ENCODE assay signal across 26 mouse cellular contexts in genomic region chr2:35760867-35761266, GRCm38 (mm10).
A peak's percentile ranks its signal among the peaks of the same experiment; 100 is the strongest.
DNase-seq lines count a peak whose midpoint lies in the region; ATAC-seq lines count a peak whose summit lies in the region.
"Had no signal": no experiment of that assay in that cellular context is flagged by ENCODE, and none has a peak within 500 bp of the region (broad histone marks: within the 10 kb centered on the region; RNA-seq: fewer than 3 reads in every experiment).

No protein-coding gene starts in this region.

- H3K27ac ChIP-seq in forebrain, embryonic 13.5 days, result peak overlapping the region; percentile 45
- H3K27ac ChIP-seq in forebrain, embryonic 11.5 days (ENCODE audit: low read depth, low read length), result no peak overlapping the region
- H3K27ac ChIP-seq in midbrain, embryonic 14.5 days (replicated peaks; ENCODE audit: low read depth, low read length), result 0 out of 2 replicates have a peak overlapping the region, but pooled peaks have one; percentile 42
- no peak overlapping the region for H3K27ac ChIP-seq in midbrain, embryonic 13.5 days
- peak overlapping the region; percentile 82 for H3K27ac ChIP-seq in forebrain, embryonic 15.5 days (replicated peaks)
- H3K27ac ChIP-seq: embryonic facial prominence, embryonic 13.5 days; kidney, postnatal 0 days; liver, embryonic 14.5 days; macrophage had no signal

- no peak for DNase-seq in forebrain, embryonic 11.5 days (ENCODE audit: low spot score)
- DNase-seq in midbrain, embryonic 14.5 days, result peak; percentile 25
- DNase-seq in kidney, postnatal 25 days, result no peak
- no peak for DNase-seq in testis, postnatal 10 days (ENCODE audit: low spot score)
- DNase-seq: adrenal gland, postnatal 10 days; cerebellum, adult 11 months; cerebellum, adult 9-11 months; gastrocnemius, postnatal 14 days; heart, postnatal 14 days; kidney, adult 8-10 months; liver; lung, adult 2 months; lung, postnatal 10 days; spleen, adult 18-20 months; thymus, adult 18-20 months had no signal

- 0 out of 2 replicates have a peak, but pooled peaks have one; percentile 37 for ATAC-seq in forebrain, embryonic 13.5 days
- no peak for ATAC-seq in forebrain, embryonic 11.5 days (replicated peaks; ENCODE audit: low FRiP score)
- no peak for ATAC-seq in midbrain, embryonic 14.5 days (ENCODE audit: low FRiP score, low TSS enrichment)
- ATAC-seq in midbrain, embryonic 13.5 days, result no peak
- ATAC-seq in forebrain, embryonic 15.5 days (replicated peaks), result peak; percentile 55
- ATAC-seq: intestine, embryonic 16.5 days; midbrain, embryonic 16.5 days; Patski had no signal

- H3K4me2 ChIP-seq in forebrain, embryonic 13.5 days, result no peak overlapping the region
- H3K4me2 ChIP-seq in forebrain, embryonic 11.5 days (ENCODE audit: low read depth, low read length, severe bottlenecking), result no peak overlapping the region
- no peak overlapping the region for H3K4me2 ChIP-seq in midbrain, embryonic 14.5 days (ENCODE audit: low read length)
- no peak overlapping the region for H3K4me2 ChIP-seq in midbrain, embryonic 13.5 days (replicated peaks)
- H3K4me2 ChIP-seq in forebrain, embryonic 15.5 days (replicated peaks), result no peak overlapping the region
- H3K4me2 ChIP-seq: embryonic facial prominence, embryonic 13.5 days had no signal

- peaks cover 18% of the 10 kb centered on the region for H3K4me1 ChIP-seq in forebrain, embryonic 13.5 days
- no peaks in the 10 kb centered on the region for H3K4me1 ChIP-seq in forebrain, embryonic 11.5 days (replicated peaks; ENCODE audit: control insufficient read depth, insufficient read depth, low read length)
- peaks cover 4% of the 10 kb centered on the region for H3K4me1 ChIP-seq in midbrain, embryonic 14.5 days (ENCODE audit: control insufficient read depth, insufficient read depth, low read length)
- H3K4me1 ChIP-seq in midbrain, embryonic 13.5 days (replicated peaks), result peaks cover 12% of the 10 kb centered on the region; the same call in 1 of the 2 replicates
- H3K4me1 ChIP-seq in forebrain, embryonic 15.5 days, result peaks cover 21% of the 10 kb centered on the region
- H3K4me1 ChIP-seq: embryonic facial prominence, embryonic 13.5 days had no signal

- no peak overlapping the region for H3K4me3 ChIP-seq in forebrain, embryonic 13.5 days
- H3K4me3 ChIP-seq in forebrain, embryonic 11.5 days (ENCODE audit: low read depth, low read length), result no peak overlapping the region
- H3K4me3 ChIP-seq in midbrain, embryonic 14.5 days (replicated peaks; ENCODE audit: low read depth, low read length), result no peak overlapping the region
- no peak overlapping the region for H3K4me3 ChIP-seq in midbrain, embryonic 13.5 days (replicated peaks)
- H3K4me3 ChIP-seq in forebrain, embryonic 15.5 days, result no peak overlapping the region
- H3K4me3 ChIP-seq: embryonic facial prominence, embryonic 13.5 days; myocyte had no signal

- H3K9ac ChIP-seq in forebrain, embryonic 13.5 days, result no peak overlapping the region
- H3K9ac ChIP-seq in forebrain, embryonic 11.5 days (ENCODE audit: low read length), result no peak overlapping the region
- H3K9ac ChIP-seq in midbrain, embryonic 14.5 days (replicated peaks; ENCODE audit: low read length), result no peak overlapping the region
- no peak overlapping the region for H3K9ac ChIP-seq in midbrain, embryonic 13.5 days (replicated peaks)
- no peak overlapping the region for H3K9ac ChIP-seq in forebrain, embryonic 15.5 days (replicated peaks)
- H3K9ac ChIP-seq: embryonic facial prominence, embryonic 13.5 days; liver, embryonic 14.5 days had no signal

- no peaks in the 10 kb centered on the region for H3K27me3 ChIP-seq in forebrain, embryonic 13.5 days
- H3K27me3 ChIP-seq in forebrain, embryonic 11.5 days (ENCODE audit: control insufficient read depth, insufficient read depth, low read length), result no peaks in the 10 kb centered on the region
- H3K27me3 ChIP-seq in midbrain, embryonic 14.5 days (ENCODE audit: control insufficient read depth, insufficient read depth, low read length), result no peaks in the 10 kb centered on the region
- no peaks in the 10 kb centered on the region for H3K27me3 ChIP-seq in midbrain, embryonic 13.5 days
- no peaks in the 10 kb centered on the region for H3K27me3 ChIP-seq in forebrain, embryonic 15.5 days
- H3K27me3 ChIP-seq: embryonic facial prominence, embryonic 13.5 days; Patski had no signal

- no peaks in the 10 kb centered on the region for H3K36me3 ChIP-seq in forebrain, embryonic 13.5 days (ENCODE audit: poor library complexity, severe bottlenecking)
- no peaks in the 10 kb centered on the region for H3K36me3 ChIP-seq in forebrain, embryonic 11.5 days (ENCODE audit: control insufficient read depth, insufficient read depth, low read length)
- H3K36me3 ChIP-seq in midbrain, embryonic 14.5 days (ENCODE audit: control insufficient read depth, insufficient read depth, low read length), result no peaks in the 10 kb centered on the region
- no peaks in the 10 kb centered on the region for H3K36me3 ChIP-seq in midbrain, embryonic 13.5 days
- no peaks in the 10 kb centered on the region for H3K36me3 ChIP-seq in forebrain, embryonic 15.5 days
- H3K36me3 ChIP-seq: embryonic facial prominence, embryonic 13.5 days had no signal

- no peaks in the 10 kb centered on the region for H3K9me3 ChIP-seq in forebrain, embryonic 13.5 days (replicated peaks)
- no peaks in the 10 kb centered on the region for H3K9me3 ChIP-seq in forebrain, embryonic 11.5 days (ENCODE audit: control insufficient read depth, low read length)
- no peaks in the 10 kb centered on the region for H3K9me3 ChIP-seq in midbrain, embryonic 14.5 days (ENCODE audit: control insufficient read depth, low read length)
- H3K9me3 ChIP-seq in midbrain, embryonic 13.5 days, result no peaks in the 10 kb centered on the region
- no peaks in the 10 kb centered on the region for H3K9me3 ChIP-seq in forebrain, embryonic 15.5 days
- H3K9me3 ChIP-seq: embryonic facial prominence, embryonic 13.5 days had no signal

Comparison
In these comparisons a context has a peak if more than half of its experiments do, and no peak if none do; other contexts are left out.
1. ATAC-seq: peak in forebrain, embryonic 13.5 days (single experiment) and forebrain, embryonic 15.5 days (single experiment); none in forebrain, embryonic 11.5 days (single experiment), midbrain, embryonic 14.5 days (single experiment) and midbrain, embryonic 13.5 days (single experiment).
2. H3K27ac ChIP-seq: peak in forebrain, embryonic 13.5 days (single experiment), midbrain, embryonic 14.5 days (single experiment) and forebrain, embryonic 15.5 days (single experiment); none in forebrain, embryonic 11.5 days (single experiment) and midbrain, embryonic 13.5 days (single experiment).